ENCODE assay signal across 8 mouse cellular contexts in the genomic region with DNA sequence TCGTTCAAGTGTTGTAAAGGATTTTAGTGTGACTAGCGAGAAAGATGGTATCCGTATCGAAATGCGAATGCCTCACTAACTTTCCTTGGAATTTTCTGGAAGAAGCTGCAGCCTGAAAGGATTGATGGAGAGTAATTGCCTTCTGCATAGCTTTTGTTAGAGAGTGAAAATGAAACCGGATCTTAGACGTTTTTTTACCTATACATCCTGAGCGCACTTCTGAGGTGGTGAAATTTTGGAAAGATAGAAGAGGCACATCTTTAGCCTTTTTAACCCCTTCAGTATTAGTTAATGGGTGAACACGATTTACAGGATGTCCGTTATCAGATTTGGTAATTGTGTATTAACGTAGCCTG. TPM values are rescaled to one million over a fixed set of nuclear protein-coding genes. Genes with fewer than 3 reads are reported as not detected.
DNase-seq lines count a peak whose midpoint lies in the region; ATAC-seq and TF ChIP-seq lines count a peak whose summit lies in the region.

No protein-coding gene starts in this region.

- 0 out of 2 replicates have a peak, but pooled peaks cover 6% of the 10 kb centered on the region for H3K4me1 ChIP-seq in neural tube, embryonic 11.5 days (ENCODE audit: control insufficient read depth, insufficient read depth, low read length)
- H3K4me1 ChIP-seq in embryonic facial prominence, embryonic 15.5 days, result peaks cover 21% of the 10 kb centered on the region
- peaks cover 18% of the 10 kb centered on the region for H3K4me1 ChIP-seq in limb, embryonic 10.5 days
- H3K4me1 ChIP-seq in small intestine, adult 2 months (ENCODE audit: control insufficient read depth, insufficient read depth, insufficient read length, low read length), result peaks cover 14% of the 10 kb centered on the region

- peak overlapping the region; percentile 92 for H3K27ac ChIP-seq in neural tube, embryonic 11.5 days (ENCODE audit: low read depth, low read length)
- H3K27ac ChIP-seq in embryonic facial prominence, embryonic 15.5 days (replicated peaks), result peak overlapping the region; percentile 98
- H3K27ac ChIP-seq in limb, embryonic 10.5 days, result peak overlapping the region; percentile 100
- H3K27ac ChIP-seq in small intestine, adult 2 months (ENCODE audit: insufficient read depth, low read depth, low read length), result peak overlapping the region; percentile 95

- no peaks in the 10 kb centered on the region for H3K27me3 ChIP-seq in neural tube, embryonic 11.5 days (ENCODE audit: control insufficient read depth, insufficient read depth, low read length)
- H3K27me3 ChIP-seq in embryonic facial prominence, embryonic 15.5 days, result no peaks in the 10 kb centered on the region
- no peaks in the 10 kb centered on the region for H3K27me3 ChIP-seq in limb, embryonic 10.5 days (ENCODE audit: low read depth, poor library complexity, severe bottlenecking)
- H3K27me3 ChIP-seq in small intestine, adult 2 months (ENCODE audit: control insufficient read depth, insufficient read depth, low read length), result no peaks in the 10 kb centered on the region

- H3K9me3 ChIP-seq in neural tube, embryonic 11.5 days (ENCODE audit: control insufficient read depth, low read length), result peaks cover 5% of the 10 kb centered on the region; the same call in 1 of the 2 replicates
- H3K9me3 ChIP-seq in embryonic facial prominence, embryonic 15.5 days (replicated peaks), result no peaks in the 10 kb centered on the region
- no peaks in the 10 kb centered on the region; the same call in 1 of the 2 replicates for H3K9me3 ChIP-seq in limb, embryonic 10.5 days (replicated peaks)

- H3K4me3 ChIP-seq in neural tube, embryonic 11.5 days (ENCODE audit: low read depth, low read length), result peak overlapping the region; percentile 88
- peak overlapping the region; percentile 84 for H3K4me3 ChIP-seq in embryonic facial prominence, embryonic 15.5 days (replicated peaks)
- peak overlapping the region; percentile 75 for H3K4me3 ChIP-seq in limb, embryonic 10.5 days
- H3K4me3 ChIP-seq in small intestine, adult 2 months (ENCODE audit: low read depth, low read length), result peak overlapping the region; percentile 100

- peak overlapping the region; percentile 98 for H3K9ac ChIP-seq in neural tube, embryonic 11.5 days (ENCODE audit: low read length)
- H3K9ac ChIP-seq in embryonic facial prominence, embryonic 15.5 days, result peak overlapping the region; percentile 93

- no peak for TF ChIP-seq POLR2A in small intestine, adult 2 months (IDR thresholded peaks at IDR 0.05; ENCODE audit: low read depth, low read length)

- WGBS in neural tube, embryonic 11.5 days, result 42% methylated on average over 11 of the region's 11 CpGs
- WGBS in embryonic facial prominence, embryonic 15.5 days, result 18% methylated on average over 11 of the region's 11 CpGs
- 44% methylated on average over 11 of the region's 11 CpGs for WGBS in limb, embryonic 10.5 days
- 7% methylated on average over 11 of the region's 11 CpGs for WGBS in small intestine, adult 2 months

- H3K4me2 ChIP-seq in neural tube, embryonic 11.5 days (ENCODE audit: low read depth), result peak overlapping the region; percentile 37
- peak overlapping the region; percentile 48 for H3K4me2 ChIP-seq in embryonic facial prominence, embryonic 15.5 days (replicated peaks)

- no peak for DNase-seq in neural tube, embryonic 11.5 days (ENCODE audit: low spot score)
- DNase-seq in neural tube, embryonic 10.5 days (ENCODE audit: extremely low spot score, low spot score), result no peak
- DNase-seq in limb, embryonic 10.5 days (ENCODE audit: low spot score), result no peak
- no peak for DNase-seq in gastrocnemius, adult 8-10 months (ENCODE audit: low spot score in 2 of 2)
- no peak for DNase-seq in ovary, postnatal 36 days (ENCODE audit: low spot score)
- DNase-seq in right cerebral cortex, postnatal 10 days (ENCODE audit: low spot score in 2 of 2), result no peak

- H3K36me3 ChIP-seq in neural tube, embryonic 11.5 days (ENCODE audit: control insufficient read depth, insufficient read depth, low read length), result no peaks in the 10 kb centered on the region
- H3K36me3 ChIP-seq in embryonic facial prominence, embryonic 15.5 days, result no peaks in the 10 kb centered on the region; the same call in 1 of the 2 replicates
- H3K36me3 ChIP-seq in limb, embryonic 10.5 days, result peaks cover 47% of the 10 kb centered on the region
- H3K36me3 ChIP-seq in small intestine, adult 2 months (ENCODE audit: control insufficient read depth, insufficient read depth, low read length), result no peaks in the 10 kb centered on the region

- TF ChIP-seq CTCF in small intestine, adult 2 months (IDR thresholded peaks at IDR 0.05; ENCODE audit: extremely low read depth, insufficient read length, insufficient replicate concordance, low read depth, low read length), result no peak

- ATAC-seq in neural tube, embryonic 11.5 days (ENCODE audit: insufficient read depth, low FRiP score, low TSS enrichment), result no peak
- no peak for ATAC-seq in embryonic facial prominence, embryonic 15.5 days (ENCODE audit: insufficient number of reproducible peaks, low FRiP score, low TSS enrichment, low read depth)

RNA-seq across cellular contexts. Expression of gene Spin1, which starts 1.1 kb away (rescaled TPM):
- 116 and 117 TPM in 2 replicates for polyA plus RNA-seq in neural tube, embryonic 11.5 days (2014; fragmentation: Nextera tagmentation; extraction: Ambion mirVana)
- 84.7 and 87.6 TPM in 2 replicates for polyA plus RNA-seq in embryonic facial prominence, embryonic 15.5 days (2015; fragmentation: Nextera tagmentation; extraction: Ambion mirVana)
- 91.7 and 127 TPM in 2 replicates for polyA plus RNA-seq in limb, embryonic 10.5 days (2016; fragmentation: Nextera tagmentation; extraction: Ambion mirVana)
- 5.1 and 11.7 TPM in 2 replicates for polyA plus RNA-seq in small intestine, adult 2 months (2012; rRNA removed)
- total RNA-seq in gastrocnemius, adult 8-10 months (2022), result 10 to 100 TPM; 16.9 to 19.0 (median 18.3) TPM
